Mouse (Mus musculus): ENCODE measurements at regions not wholly inside any gene's neighbourhood (a gene's known extent, or its start where the extent isn't known, plus 50 kb on each side); places are given as distances from the start of the nearest gene placed in this dataset.
"Not testable (repeated sequence)": the region's sequence is repeated elsewhere in the genome, so short reads cannot be mapped to it uniquely, and the experiment has no call there.

DNA sequence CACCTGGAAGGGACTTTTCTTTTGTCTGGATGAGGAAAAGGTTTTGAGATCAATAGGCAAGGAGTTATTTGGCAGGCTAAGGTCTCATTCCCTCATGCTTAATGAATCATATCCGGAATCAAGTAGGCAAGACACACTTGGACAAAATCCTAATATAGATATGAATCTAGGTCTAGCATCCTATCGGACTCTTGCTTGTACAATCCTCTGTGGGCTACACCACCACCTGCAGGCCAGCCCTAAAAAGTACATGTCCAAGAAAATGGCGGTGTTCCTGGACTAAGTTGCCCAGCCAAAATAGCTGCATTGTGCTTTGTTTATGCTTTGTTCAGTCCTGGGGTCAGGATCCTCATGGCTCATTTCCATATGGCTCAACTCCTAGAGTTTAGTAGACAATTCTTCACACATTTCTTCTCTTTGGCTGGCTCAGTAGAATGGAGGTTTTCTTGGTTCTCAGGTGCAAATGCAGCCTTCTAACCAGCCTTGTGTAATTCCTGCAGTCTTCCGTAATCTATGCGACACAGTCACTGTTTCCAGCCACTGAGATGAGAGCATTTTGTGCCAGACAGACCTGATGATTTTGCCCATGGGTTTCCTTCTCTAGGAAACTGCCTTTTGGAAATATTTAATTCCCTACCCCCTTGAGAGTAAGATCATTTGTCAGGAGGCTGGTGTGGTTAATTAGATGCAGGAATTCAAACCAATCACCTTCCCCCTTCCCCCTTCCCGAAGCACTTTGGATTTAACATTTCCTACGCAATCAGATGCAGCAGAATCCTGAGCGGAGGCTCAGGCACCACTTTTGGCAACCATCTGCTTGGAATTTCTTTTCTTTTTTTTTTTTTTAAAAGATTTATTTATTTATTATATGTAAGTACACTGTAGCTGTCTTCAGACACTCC is 80.6 kb upstream of the Tcf12 start:
- WGBS (ENCODE audit: insufficient replicate concordance), result 45% methylated on average over 8 of the region's 8 CpGs
- Histone ChIP-seq H3K27ac (no peak overlapping the region), H3K9me3 (replicated peaks) (no peaks in the 10 kb centered on the region), H3K9ac (no peak overlapping the region), H3K4me2 (no peak overlapping the region), H3K4me3 (no peak overlapping the region), H3K4me1 (no peaks in the 10 kb centered on the region), H3K36me3 (no peaks in the 10 kb centered on the region), H3K27me3 (replicated peaks) (no peaks in the 10 kb centered on the region)
- no peak for ATAC-seq

GRCm38 (mm10) chr9:72192953-72193337 is 81.3 kb upstream of the Tcf12 start:
- not testable (repeated sequence) for H3K9ac ChIP-seq; H3K4me3 ChIP-seq; H3K27me3 ChIP-seq (replicated peaks); H3K4me2 ChIP-seq; H3K4me1 ChIP-seq; H3K36me3 ChIP-seq; H3K27ac ChIP-seq; H3K9me3 ChIP-seq (replicated peaks); ATAC-seq
- 60% methylated on average over 1 of the region's 1 CpGs for WGBS (ENCODE audit: insufficient replicate concordance)

DNA sequence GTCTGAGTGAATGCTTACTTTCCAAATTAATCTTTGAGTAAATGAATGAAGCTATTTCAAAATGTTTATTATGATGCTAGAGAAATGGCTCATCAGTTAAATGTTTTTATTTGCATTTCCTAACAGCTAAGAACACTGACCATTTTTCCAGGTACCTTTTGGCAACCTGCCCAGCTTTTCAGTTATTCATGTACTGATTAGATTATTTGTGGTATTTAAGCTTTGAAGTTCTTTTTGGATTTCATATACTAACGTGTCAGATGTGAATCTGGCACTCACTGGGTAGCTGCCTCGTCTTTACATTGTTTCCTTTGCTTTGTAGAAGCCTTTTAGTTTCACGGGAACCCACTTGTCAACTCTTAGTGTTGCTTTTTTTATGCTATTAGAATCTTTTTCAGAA is 79.3 kb upstream of the Zfp280d start:
- no peaks in the 10 kb centered on the region for H3K36me3 ChIP-seq
- no peaks in the 10 kb centered on the region for H3K27me3 ChIP-seq (replicated peaks)
- no peaks in the 10 kb centered on the region for H3K9me3 ChIP-seq (replicated peaks)
- ATAC-seq, result no peak
- 53% methylated on average over 3 of the region's 3 CpGs for WGBS (ENCODE audit: insufficient replicate concordance)
- no peak overlapping the region for H3K27ac ChIP-seq
- no peak overlapping the region for H3K9ac ChIP-seq
- no peak overlapping the region for H3K4me3 ChIP-seq
- H3K4me2 ChIP-seq, result no peak overlapping the region
- no peaks in the 10 kb centered on the region for H3K4me1 ChIP-seq

DNA sequence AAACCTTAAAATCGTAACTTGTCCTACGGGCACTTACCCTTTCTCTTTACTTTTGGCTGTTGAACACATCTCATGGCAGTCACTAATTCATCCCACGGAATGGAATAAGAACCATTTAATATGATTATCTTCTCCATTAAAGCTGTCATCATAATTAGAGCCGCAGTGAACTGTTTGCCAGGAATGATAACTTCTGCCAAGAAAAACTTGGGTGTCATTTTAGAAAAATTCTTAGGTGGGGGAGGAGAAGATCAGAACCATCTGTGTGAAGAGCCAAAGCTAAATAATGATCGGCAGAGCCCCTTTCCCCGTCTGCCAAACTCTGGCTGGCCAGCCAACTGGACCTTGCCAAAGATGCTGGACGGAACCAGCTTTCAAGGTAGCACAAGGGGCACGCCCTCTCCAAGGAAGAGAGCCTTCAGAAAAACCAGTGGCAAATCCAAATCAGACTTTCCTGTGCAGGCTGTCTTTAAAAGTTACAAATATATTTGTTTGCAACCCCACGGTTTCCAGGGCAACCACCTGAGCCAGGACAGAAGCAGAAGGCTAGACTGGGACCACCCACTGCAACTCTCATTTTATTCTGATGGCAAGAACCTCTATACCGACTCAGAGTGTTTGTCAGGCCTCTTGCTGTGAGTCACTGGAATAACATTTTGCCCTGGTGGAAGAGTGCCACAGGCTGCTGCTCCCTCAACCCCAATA is 77.9 kb upstream of the Zfp280d start:
- no peak for ATAC-seq
- no peaks in the 10 kb centered on the region for H3K27me3 ChIP-seq (replicated peaks)
- no peaks in the 10 kb centered on the region for H3K4me1 ChIP-seq
- H3K4me3 ChIP-seq, result no peak overlapping the region
- 70% methylated on average over 10 of the region's 10 CpGs for WGBS (ENCODE audit: insufficient replicate concordance)
- H3K27ac ChIP-seq, result no peak overlapping the region
- no peak overlapping the region for H3K4me2 ChIP-seq
- H3K36me3 ChIP-seq, result no peaks in the 10 kb centered on the region
- no peaks in the 10 kb centered on the region for H3K9me3 ChIP-seq (replicated peaks)
- no peak overlapping the region for H3K9ac ChIP-seq

DNA sequence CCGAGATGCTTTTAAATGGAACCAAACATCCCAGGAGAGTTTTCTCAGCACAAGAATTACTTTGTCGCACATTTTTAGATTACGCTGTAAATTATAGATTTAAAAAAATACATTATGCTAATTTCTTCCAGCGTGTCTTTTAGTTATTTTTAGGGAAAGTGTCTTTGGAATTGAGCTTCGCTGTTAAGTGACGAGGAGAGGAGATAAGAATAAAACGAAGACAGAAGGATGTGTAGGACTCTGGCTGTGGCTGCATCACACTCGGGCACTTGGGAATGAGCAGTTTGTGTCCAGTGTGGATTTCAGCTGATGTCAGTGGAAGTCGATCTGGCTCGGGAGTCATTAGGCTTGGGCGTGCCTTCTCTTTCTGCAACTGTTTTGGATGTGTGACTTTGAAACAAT is 77.3 kb upstream of the Zfp280d start:
- no peak overlapping the region for H3K4me2 ChIP-seq
- H3K4me1 ChIP-seq, result no peaks in the 10 kb centered on the region
- H3K36me3 ChIP-seq, result no peaks in the 10 kb centered on the region
- no peak overlapping the region for H3K4me3 ChIP-seq
- H3K9me3 ChIP-seq (replicated peaks), result no peaks in the 10 kb centered on the region
- H3K27ac ChIP-seq, result no peak overlapping the region
- no peaks in the 10 kb centered on the region for H3K27me3 ChIP-seq (replicated peaks)
- no peak overlapping the region for H3K9ac ChIP-seq
- ATAC-seq, result no peak
- WGBS (ENCODE audit: insufficient replicate concordance), result 70% methylated on average over 11 of the region's 11 CpGs

DNA sequence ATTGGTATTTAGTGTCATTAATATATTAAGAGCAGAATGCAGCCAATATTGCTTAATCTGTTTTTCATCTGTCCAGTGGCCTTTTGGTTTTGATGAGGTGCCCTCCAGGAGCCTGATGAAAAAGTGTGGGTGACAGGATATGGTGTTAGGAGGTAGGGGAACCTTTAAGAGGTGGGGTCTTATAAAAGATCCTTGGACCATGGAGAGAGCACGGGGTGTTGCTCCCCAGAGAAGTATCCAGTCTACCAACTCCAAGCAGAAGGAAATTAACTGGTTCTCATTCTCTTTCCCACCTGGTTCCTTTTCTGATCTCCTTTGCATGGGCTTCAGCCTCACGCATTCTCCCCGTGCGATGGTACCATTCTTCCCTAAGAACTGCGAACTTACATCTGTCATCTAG is 75.7 kb upstream of the Zfp280d start:
- no peak for ATAC-seq
- 84% methylated on average over 5 of the region's 5 CpGs for WGBS (ENCODE audit: insufficient replicate concordance)
- H3K4me2 ChIP-seq, result no peak overlapping the region

GRCm38 (mm10) chr9:72204357-72204905 is 70.2 kb upstream of the Zfp280d start:
- H3K4me3 ChIP-seq, result no peak overlapping the region
- no peaks in the 10 kb centered on the region for H3K27me3 ChIP-seq (replicated peaks)
- 69% methylated on average over 2 of the region's 2 CpGs for WGBS (ENCODE audit: insufficient replicate concordance)
- H3K27ac ChIP-seq, result no peak overlapping the region
- no peaks in the 10 kb centered on the region for H3K4me1 ChIP-seq
- H3K9ac ChIP-seq, result no peak overlapping the region
- no peaks in the 10 kb centered on the region for H3K36me3 ChIP-seq
- no peak overlapping the region for H3K4me2 ChIP-seq
- no peak for ATAC-seq
- H3K9me3 ChIP-seq (replicated peaks), result no peaks in the 10 kb centered on the region

More for the DNA sequence above, 75.7 kb upstream of the Zfp280d start:
- H3K4me3 ChIP-seq, result no peak overlapping the region
- no peaks in the 10 kb centered on the region for H3K36me3 ChIP-seq
- no peaks in the 10 kb centered on the region for H3K4me1 ChIP-seq
- H3K9ac ChIP-seq, result no peak overlapping the region
- H3K9me3 ChIP-seq (replicated peaks), result no peaks in the 10 kb centered on the region
- no peaks in the 10 kb centered on the region for H3K27me3 ChIP-seq (replicated peaks)
- H3K27ac ChIP-seq, result no peak overlapping the region

- 77% methylated on average over 7 of the region's 7 CpGs for WGBS (ENCODE audit: insufficient replicate concordance)
- no peaks in the 10 kb centered on the region for H3K27me3 ChIP-seq (replicated peaks)
These were observed 68.8 kb upstream of the Zfp280d start for GRCm38 (mm10) chr9:72205815-72206214.

GRCm38 (mm10) chr9:72206911-72207310 is 67.7 kb upstream of the Zfp280d start:
- no peak for ATAC-seq
- WGBS (ENCODE audit: insufficient replicate concordance), result 51% methylated on average over 2 of the region's 2 CpGs
- Histone ChIP-seq H3K4me2 (no peak overlapping the region), H3K27ac (no peak overlapping the region), H3K36me3 (no peaks in the 10 kb centered on the region), H3K9ac (no peak overlapping the region), H3K27me3 (replicated peaks) (no peaks in the 10 kb centered on the region), H3K4me3 (no peak overlapping the region), H3K9me3 (replicated peaks) (no peaks in the 10 kb centered on the region), H3K4me1 (no peaks in the 10 kb centered on the region)

More at GRCm38 (mm10) chr9:72205815-72206214, 68.8 kb upstream of the Zfp280d start:
- no peak overlapping the region for H3K27ac ChIP-seq
- H3K36me3 ChIP-seq, result no peaks in the 10 kb centered on the region
- no peak overlapping the region for H3K4me3 ChIP-seq
- H3K9me3 ChIP-seq (replicated peaks), result no peaks in the 10 kb centered on the region
- no peaks in the 10 kb centered on the region for H3K4me1 ChIP-seq
- H3K4me2 ChIP-seq, result no peak overlapping the region
- no peak for ATAC-seq
- H3K9ac ChIP-seq, result no peak overlapping the region

DNA sequence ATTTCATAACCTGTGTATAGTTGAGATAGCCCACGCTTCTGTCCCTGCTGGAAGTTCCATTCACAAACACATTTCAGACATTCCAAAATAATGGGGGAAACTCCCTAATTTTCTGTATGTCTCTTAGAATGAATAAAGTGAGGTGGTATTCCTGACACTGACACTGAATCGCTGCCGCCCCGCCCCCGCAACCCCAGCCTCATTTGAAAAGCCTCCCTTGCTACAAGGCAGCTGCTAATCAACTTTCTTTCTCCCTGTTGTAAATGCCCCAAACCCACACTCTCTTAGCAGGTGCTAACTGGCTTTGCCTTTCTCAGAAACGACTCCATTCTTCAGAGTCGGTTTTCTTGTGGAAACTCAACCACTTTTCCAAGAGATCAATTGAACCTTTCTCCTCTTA is 66.4 kb upstream of the Zfp280d start:
- Histone ChIP-seq H3K4me3 (no peak overlapping the region), H3K36me3 (no peaks in the 10 kb centered on the region), H3K4me2 (no peak overlapping the region), H3K9ac (no peak overlapping the region), H3K27ac (no peak overlapping the region), H3K4me1 (no peaks in the 10 kb centered on the region), H3K27me3 (replicated peaks) (no peaks in the 10 kb centered on the region), H3K9me3 (replicated peaks) (no peaks in the 10 kb centered on the region)
- 49% methylated on average over 7 of the region's 7 CpGs for WGBS (ENCODE audit: insufficient replicate concordance)
- no peak for ATAC-seq

GRCm38 (mm10) chr9:72217296-72218028 is 57.2 kb upstream of the Zfp280d start:
- Histone ChIP-seq H3K4me3 (no peak overlapping the region), H3K4me1 (no peaks in the 10 kb centered on the region), H3K9ac (no peak overlapping the region), H3K27me3 (replicated peaks) (no peaks in the 10 kb centered on the region), H3K36me3 (no peaks in the 10 kb centered on the region), H3K27ac (no peak overlapping the region), H3K4me2 (no peak overlapping the region), H3K9me3 (replicated peaks) (no peaks in the 10 kb centered on the region)
- ATAC-seq, result no peak
- 59% methylated on average over 11 of the region's 11 CpGs for WGBS (ENCODE audit: insufficient replicate concordance)

DNA sequence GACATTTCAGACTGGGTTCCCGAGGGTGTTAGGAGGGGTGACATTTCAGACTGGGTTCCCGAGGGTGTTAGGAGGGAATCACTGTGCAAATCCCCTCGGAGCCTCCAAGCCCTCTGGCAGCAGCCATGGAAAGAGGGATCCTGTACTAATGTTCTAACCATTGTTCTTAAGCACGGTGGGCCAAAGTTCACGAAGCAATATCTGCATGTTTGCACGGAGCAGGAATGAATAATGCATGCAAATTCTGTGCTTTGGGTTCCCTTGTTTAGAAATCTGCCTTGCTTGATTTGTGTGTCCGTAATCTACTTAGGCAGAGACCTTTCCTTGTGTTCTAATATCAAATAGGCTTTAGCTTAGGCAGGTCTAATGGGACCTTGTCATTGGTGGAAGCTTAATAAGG is 55.9 kb upstream of the Zfp280d start:
- Histone ChIP-seq H3K4me2 (no peak overlapping the region), H3K27me3 (replicated peaks) (no peaks in the 10 kb centered on the region), H3K36me3 (no peaks in the 10 kb centered on the region), H3K4me1 (no peaks in the 10 kb centered on the region), H3K9ac (no peak overlapping the region), H3K27ac (no peak overlapping the region), H3K4me3 (no peak overlapping the region), H3K9me3 (replicated peaks) (no peaks in the 10 kb centered on the region)
- 67% methylated on average over 7 of the region's 7 CpGs for whole genome bisulfite sequencing (ENCODE audit: insufficient replicate concordance)
- no peak for ATAC-seq
